In the genomic region with DNA sequence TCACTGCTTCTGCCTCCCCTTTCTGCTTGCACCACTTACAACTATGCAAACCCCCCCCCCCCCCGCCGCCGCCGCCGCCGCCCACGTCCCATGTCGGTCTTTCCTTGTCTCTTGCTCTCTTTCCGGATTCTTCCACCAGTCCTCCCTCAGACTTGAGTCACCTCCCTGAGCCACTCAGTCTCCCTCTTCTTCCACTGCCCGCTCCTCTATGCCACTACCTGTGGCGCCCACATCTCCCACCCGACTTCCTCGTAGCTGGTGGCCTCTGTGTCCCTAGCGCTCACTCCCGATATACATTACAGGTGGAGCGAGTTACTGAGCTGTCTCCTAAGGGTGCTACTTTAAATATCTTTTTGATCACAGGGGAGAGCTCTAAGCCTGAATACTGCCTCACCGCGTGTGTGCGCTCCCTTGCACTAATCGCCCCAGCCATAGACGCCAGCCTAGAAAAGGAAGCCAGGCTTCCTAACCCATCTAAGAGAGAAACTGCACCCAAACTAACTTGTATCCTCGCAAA, we compare ENCODE assay signal across 10 mouse cellular contexts. TPM values are rescaled to one million over a fixed set of nuclear protein-coding genes. Genes with fewer than 3 reads are reported as not detected.
DNase-seq lines count a peak whose midpoint lies in the region; ATAC-seq and TF ChIP-seq lines count a peak whose summit lies in the region.
"Had no signal": no experiment of that assay in that cellular context is flagged by ENCODE, and none has a peak within 500 bp of the region (broad histone marks: within the 10 kb centered on the region; RNA-seq: fewer than 3 reads in every experiment).

No protein-coding gene starts in this region.

- no peak for TF ChIP-seq CTCF in spleen, adult 2 months (IDR thresholded peaks at IDR 0.05; ENCODE audit: extremely low read depth, insufficient read depth, insufficient read length, insufficient replicate concordance)

- H3K27me3 ChIP-seq in spleen, adult 2 months (ENCODE audit: control insufficient read depth, insufficient read depth, low read length): peaks cover 25% of the 10 kb centered on the region
- peaks cover 50% of the 10 kb centered on the region for H3K27me3 ChIP-seq in intestine, embryonic 16.5 days (replicated peaks; ENCODE audit: control insufficient read depth, insufficient read depth, low read length)
- H3K27me3 ChIP-seq in neural tube, embryonic 12.5 days (replicated peaks): peaks cover 70% of the 10 kb centered on the region

- H3K36me3 ChIP-seq in spleen, adult 2 months (ENCODE audit: control insufficient read depth, insufficient read depth, low read length): no peaks in the 10 kb centered on the region
- no peaks in the 10 kb centered on the region for H3K36me3 ChIP-seq in intestine, embryonic 16.5 days (ENCODE audit: control insufficient read depth, insufficient read depth, low read length)
- no peaks in the 10 kb centered on the region for H3K36me3 ChIP-seq in neural tube, embryonic 12.5 days
- H3K36me3 ChIP-seq: G1E had no signal

- H3K4me1 ChIP-seq in spleen, adult 2 months (ENCODE audit: control insufficient read depth, insufficient read depth, insufficient read length): peaks cover 15% of the 10 kb centered on the region
- H3K4me1 ChIP-seq in intestine, embryonic 16.5 days (ENCODE audit: control insufficient read depth, insufficient read depth, low read length): peaks cover 20% of the 10 kb centered on the region
- peaks cover 32% of the 10 kb centered on the region for H3K4me1 ChIP-seq in neural tube, embryonic 12.5 days

- H3K27ac ChIP-seq in spleen, adult 2 months (ENCODE audit: insufficient read depth, low read length): no peak overlapping the region
- no peak overlapping the region for H3K27ac ChIP-seq in intestine, embryonic 16.5 days (ENCODE audit: low read length)
- no peak overlapping the region for H3K27ac ChIP-seq in neural tube, embryonic 12.5 days
- H3K27ac ChIP-seq: heart, adult 2 months had no signal

- no peak for ATAC-seq in intestine, embryonic 16.5 days
- no peak for ATAC-seq in neural tube, embryonic 12.5 days (ENCODE audit: low FRiP score, low read depth)

- H3K4me3 ChIP-seq in spleen, adult 2 months (ENCODE audit: extremely low read depth, insufficient read depth, insufficient read length): peak overlapping the region; percentile 25; the same call in 1 of the 2 replicates
- peak overlapping the region; percentile 13; the same call in 1 of the 2 replicates for H3K4me3 ChIP-seq in intestine, embryonic 16.5 days (ENCODE audit: low read length)
- no peak overlapping the region; the same call in 1 of the 2 replicates for H3K4me3 ChIP-seq in neural tube, embryonic 12.5 days
- H3K4me3 ChIP-seq: heart, adult 2 months had no signal

- no peak for TF ChIP-seq POLR2A in spleen, adult 2 months (IDR thresholded peaks at IDR 0.05; ENCODE audit: low read depth, low read length)

- peak; percentile 22 to 42 for DNase-seq in frontal cortex, postnatal 36 days (ENCODE audit: low spot score in 2 of 2)
- DNase-seq in frontal cortex, postnatal 10 days (ENCODE audit: low spot score in 2 of 2): no peak
- DNase-seq in spleen, adult 2 months (ENCODE audit: low read depth in 1 of 2, low spot score in 2 of 2): no peak
- no peak for DNase-seq in spleen, adult 18-20 months
- DNase-seq in urinary bladder, postnatal 4 days (ENCODE audit: low spot score in 2 of 2): no peak
- no peak for DNase-seq in thymus, postnatal 36 days

- H3K9me3 ChIP-seq in intestine, embryonic 16.5 days (ENCODE audit: control insufficient read depth, low read length): no peaks in the 10 kb centered on the region
- H3K9me3 ChIP-seq in neural tube, embryonic 12.5 days: no peaks in the 10 kb centered on the region

- WGBS in spleen, adult 2 months: 5% methylated on average over 16 of the region's 22 CpGs
- WGBS in intestine, embryonic 16.5 days: 2% methylated on average over 21 of the region's 22 CpGs
- WGBS in neural tube, embryonic 12.5 days: 0% methylated on average over 21 of the region's 22 CpGs

- H3K9ac ChIP-seq in intestine, embryonic 16.5 days (ENCODE audit: low read depth, low read length): no peak overlapping the region
- H3K9ac ChIP-seq in neural tube, embryonic 12.5 days: no peak overlapping the region

- peak overlapping the region; percentile 22; the same call in 1 of the 2 replicates for H3K4me2 ChIP-seq in intestine, embryonic 16.5 days (ENCODE audit: low read depth, low read length)
- H3K4me2 ChIP-seq in neural tube, embryonic 12.5 days (replicated peaks): peak overlapping the region; percentile 32

RNA-seq across cellular contexts. Expression of gene Supt3, which starts 38.8 kb away (rescaled TPM):
- 2.6 and 3.2 TPM in 2 replicates for polyA plus RNA-seq in spleen, adult 2 months (2012; rRNA removed)
- polyA plus RNA-seq in intestine, embryonic 16.5 days (2015; fragmentation: Nextera tagmentation; extraction: Ambion mirVana): 15.7 TPM in 2 replicates
- 20.7 and 20.9 TPM in 2 replicates for polyA plus RNA-seq in neural tube, embryonic 12.5 days (2016; fragmentation: Nextera tagmentation; extraction: Ambion mirVana)

Comparison
In these comparisons a context has a peak if more than half of its experiments do, and no peak if none do; other contexts are left out.
1. DNase-seq: peak in frontal cortex, postnatal 36 days (2 of 2); none in frontal cortex, postnatal 10 days (0 of 2), spleen, adult 2 months (0 of 2), spleen, adult 18-20 months (0 of 2), urinary bladder, postnatal 4 days (0 of 2) and thymus, postnatal 36 days (0 of 2).